Mouse (Mus musculus) lung, embryonic 15.5 days (tissue): ENCODE measurements around the gene Eid1. TPM values are rescaled to one million over a fixed set of nuclear protein-coding genes. Genes with fewer than 3 reads are reported as not detected.
A peak's percentile ranks its signal among the peaks of the same experiment; 100 is the strongest.

Experiments
- ATAC-seq: fragments of 200-750 bp; cut with Nextera tagmentation; 2 replicates; pipeline ENCODE4 v1.8.0; 2017; ENCODE audit warnings: moderate number of reproducible peaks, borderline replicate concordance; ENCODE audit not compliant: low FRiP score, low TSS enrichment; ENCODE audit errors: extremely low read depth
- H3K27ac ChIP-seq: fragments of 300-500 bp; sonication (generic); 2 replicates; pipeline ENCODE4 v1.5.1; 2015; ENCODE audit warnings: moderate library complexity, mild to moderate bottlenecking, inconsistent platforms
- H3K27me3 ChIP-seq: fragments of 300-500 bp; sonication (generic); 2 replicates; pipeline ENCODE4 v1.6.1; 2015; ENCODE audit warnings: inconsistent platforms
- H3K36me3 ChIP-seq: fragments of 300-500 bp; sonication (generic); 2 replicates; pipeline ENCODE4 v1.6.1; 2015; ENCODE audit warnings: inconsistent platforms
- H3K4me1 ChIP-seq: fragments of 300-500 bp; sonication (generic); 2 replicates; pipeline ENCODE4 v1.6.1; 2015; ENCODE audit warnings: inconsistent platforms
- H3K4me2 ChIP-seq: fragments of 300-500 bp; sonication (generic); 2 replicates; pipeline ENCODE4 v1.6.1; 2015; ENCODE audit warnings: inconsistent platforms, mild to moderate bottlenecking, moderate library complexity
- H3K4me3 ChIP-seq: fragments of 300-500 bp; sonication (generic); 2 replicates; pipeline ENCODE4 v1.5.1; 2015; ENCODE audit warnings: mild to moderate bottlenecking, inconsistent platforms
- H3K9ac ChIP-seq: fragments of 300-500 bp; sonication (generic); 2 replicates; pipeline ENCODE4 v1.6.1; 2015; ENCODE audit warnings: inconsistent platforms
- H3K9me3 ChIP-seq: fragments of 300-500 bp; sonication (generic); 2 replicates; pipeline ENCODE4 v1.6.1; 2016; ENCODE audit warnings: inconsistent platforms
- whole genome bisulfite sequencing: fragments of 180-500 bp; shearing (Covaris S2); methylation state at CpG from one replicate; pipeline ENCODE4 v1.1.7; 2015; 5-methylcytosine and 5-hydroxymethylcytosine counted together
- polyA plus RNA-seq: library from polyadenylated mRNA; unstranded; fragments of >200 nt; fragmentation: Nextera tagmentation; extraction: Ambion mirVana; gene quantifications from 2 replicates; pipeline ENCODE4 v1.2.1, GENCODE M21; 2015

The Eid1 gene
- polyA plus RNA-seq, 1 experiment from 2014 or later: 117 TPM

GRCm38 (mm10) chr2:125672568-125672956, 333 bp upstream of the Eid1 start:
- Histone ChIP-seq H3K27ac (peak overlapping the region; percentile 80), H3K9me3 (no peaks in the 10 kb centered on the region), H3K9ac (peak overlapping the region; percentile 80), H3K4me1 (peaks cover 9% of the 10 kb centered on the region), H3K4me2 (peak overlapping the region; percentile 81), H3K36me3 (no peaks in the 10 kb centered on the region), H3K27me3 (no peaks in the 10 kb centered on the region), H3K4me3 (peak overlapping the region; percentile 82)
- 23% methylated on average over 8 of the region's 20 CpGs for WGBS
- ATAC-seq: no peak

DNA sequence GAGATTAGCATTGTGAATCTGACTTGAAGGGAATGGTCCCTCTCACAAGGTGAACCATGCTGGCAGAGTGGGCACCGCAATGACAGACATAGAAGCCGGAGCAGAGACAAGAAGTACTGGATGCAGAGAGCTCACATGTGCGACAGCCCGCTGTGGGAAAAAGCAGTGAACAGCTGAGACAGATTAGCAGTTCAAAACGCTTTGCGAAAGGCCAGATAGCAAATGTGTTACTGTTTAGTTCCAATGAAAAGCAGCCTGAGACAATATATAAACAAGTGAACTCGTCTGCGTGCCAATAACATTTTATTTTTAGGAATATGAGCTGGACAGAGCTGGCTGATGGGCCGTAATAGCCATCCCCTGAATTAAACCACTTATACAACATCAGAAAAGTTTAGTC, 8.9 kb downstream of the Eid1 start:
- ATAC-seq: peak; percentile 41; the same call in 1 of the 2 replicates
- Histone ChIP-seq H3K9ac (no peak overlapping the region), H3K27me3 (peaks cover 11% of the 10 kb centered on the region; the same call in 1 of the 2 replicates), H3K27ac (no peak overlapping the region), H3K36me3 (no peaks in the 10 kb centered on the region), H3K9me3 (no peaks in the 10 kb centered on the region), H3K4me2 (no peak overlapping the region), H3K4me3 (no peak overlapping the region), H3K4me1 (peaks cover 10% of the 10 kb centered on the region; the same call in 1 of the 2 replicates)
- 48% methylated on average over 9 of the region's 9 CpGs for WGBS

GRCm38 (mm10) chr2:125683895-125684294, 11.0 kb downstream of the Eid1 start:
- H3K27me3 ChIP-seq: peaks cover 11% of the 10 kb centered on the region; the same call in 1 of the 2 replicates
- H3K4me3 ChIP-seq: no peak overlapping the region
- H3K36me3 ChIP-seq: no peaks in the 10 kb centered on the region
- no peak overlapping the region for H3K4me2 ChIP-seq
- no peaks in the 10 kb centered on the region for H3K9me3 ChIP-seq
- no peak overlapping the region for H3K27ac ChIP-seq
- H3K4me1 ChIP-seq: peaks cover 10% of the 10 kb centered on the region; the same call in 1 of the 2 replicates
- ATAC-seq: no peak
- H3K9ac ChIP-seq: no peak overlapping the region
- 70% methylated on average over 7 of the region's 7 CpGs for WGBS

DNA sequence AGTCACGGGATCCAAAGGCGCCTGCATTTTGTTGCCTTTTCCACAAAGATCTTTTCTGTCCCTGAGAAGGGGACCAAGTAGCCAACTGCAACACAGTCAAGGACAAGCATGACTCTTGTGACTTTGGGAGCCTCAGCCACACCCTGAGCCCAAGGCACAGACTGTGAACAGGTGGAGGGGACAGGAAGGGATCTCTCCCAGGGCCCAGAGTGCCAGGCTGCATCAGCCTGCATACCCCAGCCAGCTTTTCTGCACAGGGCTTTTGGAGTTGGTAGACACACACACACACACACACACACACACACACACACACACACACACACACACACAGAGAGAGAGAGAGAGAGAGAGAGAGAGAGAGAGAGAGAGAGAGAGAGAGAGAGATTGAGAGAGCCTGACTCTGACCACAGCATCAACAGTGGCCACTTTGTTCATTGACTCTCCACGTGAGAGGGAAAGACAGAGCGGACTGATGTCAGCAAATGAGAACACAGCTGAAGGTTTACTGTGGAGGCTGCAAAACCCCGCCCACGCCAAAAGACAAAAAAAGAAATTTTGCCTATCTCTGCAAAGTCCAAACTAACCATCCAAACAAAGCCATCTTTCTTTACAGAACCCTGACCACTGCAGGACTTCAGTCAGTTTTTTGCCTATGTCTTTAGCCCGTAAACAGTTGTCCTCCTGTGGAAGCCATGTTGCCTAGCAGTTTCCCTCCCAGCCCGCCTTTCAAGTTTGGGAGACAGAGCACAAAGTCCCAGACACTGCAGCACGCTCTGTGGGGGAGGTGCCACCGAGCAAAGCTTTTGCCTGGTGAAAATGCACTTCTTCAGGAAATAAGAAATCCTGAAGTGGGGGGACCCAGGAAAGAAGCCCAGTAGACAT, 11.9 kb downstream of the Eid1 start:
- no peak overlapping the region for H3K9ac ChIP-seq
- H3K4me2 ChIP-seq: no peak overlapping the region; the same call in 1 of the 2 replicates
- peak overlapping the region; percentile 69 for H3K27ac ChIP-seq
- 45% methylated on average over 10 of the region's 10 CpGs for WGBS
- no peaks in the 10 kb centered on the region for H3K36me3 ChIP-seq
- H3K4me1 ChIP-seq: peaks cover 10% of the 10 kb centered on the region; the same call in 1 of the 2 replicates
- no peak overlapping the region for H3K4me3 ChIP-seq
- peaks cover 11% of the 10 kb centered on the region; the same call in 1 of the 2 replicates for H3K27me3 ChIP-seq
- H3K9me3 ChIP-seq: no peaks in the 10 kb centered on the region
- ATAC-seq: no peak

DNA sequence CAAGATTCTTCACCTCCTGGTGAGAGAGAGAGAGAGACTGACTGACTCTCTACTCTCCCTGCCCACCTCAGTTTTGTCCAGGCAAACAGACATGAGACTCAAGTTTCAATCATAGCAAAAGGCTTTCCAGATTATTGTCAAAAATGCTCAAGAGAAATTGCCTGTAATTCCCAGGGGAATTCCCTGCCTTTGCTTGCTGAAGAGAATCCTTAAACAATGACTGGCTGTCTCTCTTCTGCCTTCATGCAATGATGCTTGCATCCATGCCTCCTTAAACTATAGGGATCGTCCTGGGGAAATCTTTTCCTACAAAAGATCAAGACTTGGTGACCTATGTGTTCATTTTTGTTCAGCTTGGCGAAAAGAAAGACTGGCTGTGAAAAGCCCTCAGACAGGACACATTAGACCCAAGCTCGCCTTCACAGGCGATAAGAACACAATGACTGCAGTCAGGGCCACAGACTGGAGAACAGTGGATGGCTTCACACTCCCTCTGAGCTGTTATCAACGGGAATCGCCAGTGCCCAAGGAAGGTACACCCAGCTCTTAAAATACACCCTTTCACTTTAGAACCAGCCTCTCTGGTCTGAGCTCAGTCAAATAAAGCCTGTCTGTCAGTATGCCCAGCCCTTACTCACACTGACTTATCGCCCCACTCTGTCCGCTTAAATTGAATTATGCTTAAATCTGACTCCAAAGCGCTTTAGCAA, 12.7 kb downstream of the Eid1 start:
- peak overlapping the region; percentile 69 for H3K27ac ChIP-seq
- H3K36me3 ChIP-seq: no peaks in the 10 kb centered on the region
- H3K9me3 ChIP-seq: no peaks in the 10 kb centered on the region
- ATAC-seq: 0 out of 2 replicates have a peak, but pooled peaks have one; percentile 29
- no peak overlapping the region for H3K9ac ChIP-seq
- H3K4me1 ChIP-seq: peaks cover 10% of the 10 kb centered on the region; the same call in 1 of the 2 replicates
- H3K27me3 ChIP-seq: 0 out of 2 replicates have a peak, but pooled peaks cover 11% of the 10 kb centered on the region
- H3K4me3 ChIP-seq: no peak overlapping the region
- no peak overlapping the region for H3K4me2 ChIP-seq
- 55% methylated on average over 9 of the region's 9 CpGs for WGBS

DNA sequence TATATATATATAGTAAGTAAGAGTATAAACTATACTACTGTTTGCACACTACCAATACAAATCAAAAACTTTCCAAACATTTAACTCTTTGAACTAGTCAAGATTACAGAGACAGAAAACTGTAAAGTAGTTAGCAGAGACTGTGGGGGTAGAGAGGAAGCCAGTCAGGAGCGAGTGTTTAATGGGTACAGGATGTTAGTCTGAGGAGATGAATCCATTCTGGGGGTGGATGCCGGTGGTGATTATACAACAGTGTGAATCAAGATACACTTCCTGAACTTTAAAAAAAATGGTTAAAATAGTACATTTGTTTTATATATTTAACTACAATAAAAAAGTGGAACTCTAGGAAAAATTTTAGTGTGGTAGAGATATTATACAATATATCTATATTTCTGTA, 19.1 kb downstream of the Eid1 start:
- Histone ChIP-seq H3K4me3 (no peak overlapping the region), H3K4me2 (no peak overlapping the region), H3K27me3 (no peaks in the 10 kb centered on the region), H3K9ac (no peak overlapping the region), H3K27ac (no peak overlapping the region), H3K9me3 (no peaks in the 10 kb centered on the region), H3K36me3 (no peaks in the 10 kb centered on the region), H3K4me1 (peaks cover 6% of the 10 kb centered on the region; the same call in 1 of the 2 replicates)
- 30% methylated on average over 2 of the region's 2 CpGs for WGBS
- ATAC-seq: no peak

DNA sequence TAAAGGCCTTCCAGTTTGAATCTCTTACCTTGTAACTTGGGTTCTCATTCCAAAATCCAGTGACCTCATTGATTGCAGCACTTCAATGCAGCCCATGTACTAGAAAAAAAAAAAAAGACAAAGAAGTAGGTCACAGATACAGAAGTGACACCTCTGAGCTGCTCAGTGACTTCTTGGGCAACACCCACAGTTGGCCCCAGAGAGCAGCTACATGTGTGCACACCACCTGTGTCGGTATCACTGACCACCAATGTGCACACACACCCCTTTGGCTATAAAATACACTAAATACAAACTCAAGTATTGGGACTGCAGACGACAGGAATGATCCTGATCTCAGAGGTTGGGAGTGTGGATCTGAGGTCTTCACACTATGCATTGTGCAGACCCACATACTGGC, 21.9 kb downstream of the Eid1 start:
- H3K27ac ChIP-seq: no peak overlapping the region
- H3K9ac ChIP-seq: no peak overlapping the region
- peaks cover 6% of the 10 kb centered on the region; the same call in 1 of the 2 replicates for H3K4me1 ChIP-seq
- H3K9me3 ChIP-seq: no peaks in the 10 kb centered on the region
- no peak overlapping the region for H3K4me3 ChIP-seq
- H3K36me3 ChIP-seq: no peaks in the 10 kb centered on the region
- no peak overlapping the region for H3K4me2 ChIP-seq
- ATAC-seq: no peak
- 79% methylated on average over 2 of the region's 2 CpGs for WGBS
- H3K27me3 ChIP-seq: no peaks in the 10 kb centered on the region

DNA sequence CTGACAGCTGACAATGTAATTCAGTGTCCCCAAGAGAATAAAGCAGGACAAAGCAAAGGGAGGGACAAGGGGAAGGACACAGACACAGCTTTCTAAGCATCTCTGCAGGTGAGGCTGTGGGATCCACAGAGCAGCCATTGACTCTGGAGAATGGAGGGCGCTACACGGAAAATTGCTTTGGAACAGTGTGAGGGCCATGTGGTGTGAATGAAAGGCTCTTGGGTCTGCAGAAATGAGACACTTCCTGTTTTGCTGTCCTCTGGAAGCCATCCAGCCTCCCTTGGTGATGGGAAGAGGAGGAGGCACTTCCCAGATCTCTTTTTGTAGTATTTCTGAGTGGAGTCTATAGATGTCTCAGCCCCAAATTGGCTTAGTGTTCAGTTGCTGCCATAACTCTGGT, 23.3 kb downstream of the Eid1 start:
- Histone ChIP-seq H3K4me2 (no peak overlapping the region), H3K9ac (no peak overlapping the region), H3K4me1 (peaks cover 6% of the 10 kb centered on the region; the same call in 1 of the 2 replicates), H3K9me3 (no peaks in the 10 kb centered on the region), H3K36me3 (no peaks in the 10 kb centered on the region), H3K27ac (peak overlapping the region; percentile 60; the same call in 1 of the 2 replicates), H3K27me3 (no peaks in the 10 kb centered on the region), H3K4me3 (no peak overlapping the region)
- WGBS: 59% methylated on average over 2 of the region's 2 CpGs
- peak; percentile 39; the same call in 1 of the 2 replicates for ATAC-seq

DNA sequence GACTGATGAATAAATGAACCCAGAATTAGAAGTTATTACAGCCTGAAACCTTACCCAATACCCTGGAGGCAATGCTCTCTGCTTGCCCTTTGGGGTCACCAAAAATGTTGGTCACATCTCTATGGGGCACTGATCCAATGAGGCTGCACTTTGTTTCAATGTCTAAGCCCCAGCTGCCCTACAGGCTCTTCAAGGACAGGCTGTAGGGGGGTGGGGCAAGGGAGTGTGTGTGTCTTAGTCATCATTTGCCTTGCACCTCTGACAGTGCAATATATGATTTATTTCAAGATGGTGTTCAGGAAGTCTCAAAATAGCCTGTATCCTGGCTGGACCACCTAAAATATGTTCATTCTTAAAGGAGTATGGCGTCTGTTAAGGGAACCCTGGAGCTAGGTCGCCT, 28.7 kb downstream of the Eid1 start:
- peaks cover 2% of the 10 kb centered on the region; the same call in 1 of the 2 replicates for H3K4me1 ChIP-seq
- H3K4me2 ChIP-seq: no peak overlapping the region
- H3K9me3 ChIP-seq: no peaks in the 10 kb centered on the region
- no peak overlapping the region for H3K27ac ChIP-seq
- ATAC-seq: no peak
- WGBS: 68% methylated on average over 2 of the region's 2 CpGs
- H3K27me3 ChIP-seq: no peaks in the 10 kb centered on the region
- no peaks in the 10 kb centered on the region for H3K36me3 ChIP-seq
- H3K4me3 ChIP-seq: no peak overlapping the region
- H3K9ac ChIP-seq: no peak overlapping the region

DNA sequence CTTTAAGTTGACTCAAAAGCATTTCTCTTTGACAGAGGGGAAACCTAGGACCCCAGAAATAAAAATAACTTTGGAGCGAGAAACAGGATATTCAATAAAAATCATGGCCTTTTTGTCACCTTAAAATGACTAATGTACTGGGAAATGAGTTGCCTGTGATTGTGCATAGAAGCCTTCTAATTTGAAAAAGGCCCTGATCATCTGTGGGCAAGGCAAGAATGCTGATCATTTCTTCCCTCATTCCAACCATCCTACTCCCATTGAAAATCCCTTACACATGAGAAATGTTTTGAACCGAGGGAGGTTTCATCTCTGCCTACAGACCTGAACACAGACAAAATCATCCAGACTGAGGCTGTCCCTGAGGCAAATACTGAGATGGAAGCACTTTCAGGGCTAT, 30.0 kb downstream of the Eid1 start:
- H3K27ac ChIP-seq: no peak overlapping the region
- ATAC-seq: no peak
- no peak overlapping the region for H3K4me3 ChIP-seq
- H3K27me3 ChIP-seq: no peaks in the 10 kb centered on the region
- H3K36me3 ChIP-seq: no peaks in the 10 kb centered on the region
- no peak overlapping the region for H3K9ac ChIP-seq
- peaks cover 3% of the 10 kb centered on the region; the same call in 1 of the 2 replicates for H3K4me1 ChIP-seq
- H3K4me2 ChIP-seq: no peak overlapping the region
- no peaks in the 10 kb centered on the region for H3K9me3 ChIP-seq
- WGBS: 71% methylated on average over 2 of the region's 2 CpGs

DNA sequence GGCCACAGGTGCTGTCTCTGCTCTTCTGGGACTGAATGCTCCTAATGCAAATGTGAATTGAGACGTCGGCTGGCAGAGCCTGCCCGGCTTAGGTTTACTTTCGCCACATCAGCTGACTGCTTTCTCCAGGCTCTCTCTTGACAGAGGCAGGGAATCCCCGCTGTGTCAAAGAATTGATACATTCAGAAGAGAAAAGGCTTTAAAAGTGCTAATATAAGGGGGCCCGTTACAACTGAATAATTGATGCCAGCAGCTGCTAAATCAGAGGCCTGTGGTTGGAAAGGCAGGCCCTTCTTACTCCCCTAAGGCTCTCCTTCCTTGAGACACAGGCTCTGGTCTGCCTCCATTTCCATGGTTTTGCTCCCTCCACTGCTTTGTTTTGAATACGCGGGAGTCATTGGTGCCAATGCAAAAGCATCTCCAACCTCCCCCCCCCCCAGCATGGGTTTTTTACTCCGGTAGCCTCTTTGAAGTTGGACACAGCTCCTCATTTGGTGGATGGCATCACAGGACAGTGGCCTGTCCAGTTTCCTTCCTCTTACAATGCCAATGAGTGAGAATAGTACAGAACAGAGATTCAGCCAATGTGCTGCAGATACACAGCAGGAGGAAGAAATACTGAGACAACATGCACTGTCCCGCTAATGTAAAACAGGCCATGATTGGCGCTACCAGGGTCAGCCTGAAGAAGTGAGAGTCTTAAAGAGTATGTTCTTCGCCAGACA, 32.2 kb downstream of the Eid1 start:
- no peak overlapping the region for H3K4me3 ChIP-seq
- WGBS: 67% methylated on average over 12 of the region's 12 CpGs
- no peaks in the 10 kb centered on the region for H3K36me3 ChIP-seq
- H3K27ac ChIP-seq: no peak overlapping the region
- peaks cover 3% of the 10 kb centered on the region; the same call in 1 of the 2 replicates for H3K4me1 ChIP-seq
- no peak for ATAC-seq
- H3K9me3 ChIP-seq: no peaks in the 10 kb centered on the region
- H3K4me2 ChIP-seq: no peak overlapping the region
- no peak overlapping the region for H3K9ac ChIP-seq
- no peaks in the 10 kb centered on the region for H3K27me3 ChIP-seq
